Mouse (Mus musculus) neural tube, embryonic 15.5 days (tissue): Measurements from ENCODE around the gene Ddx41. TPM values are rescaled to one million over a fixed set of nuclear protein-coding genes. Genes with fewer than 3 reads are reported as not detected.

ENCODE experiments used
- ATAC-seq: fragments of 200-750 bp; cut with Nextera tagmentation; 2 replicates; pipeline ENCODE4 v1.8.0; 2017; ENCODE audit warnings: mild to moderate bottlenecking, moderate TSS enrichment, moderate library complexity; ENCODE audit not compliant: low FRiP score
- H3K27ac ChIP-seq: fragments of 300-500 bp; sonication (generic); replicated peaks from 2 replicates; pipeline ENCODE4 v1.5.1; 2015; ENCODE audit warnings: mild to moderate bottlenecking, inconsistent platforms
- H3K27me3 ChIP-seq: fragments of 300-500 bp; sonication (generic); replicated peaks from 2 replicates; pipeline ENCODE4 v1.6.1; 2015; ENCODE audit warnings: inconsistent platforms
- H3K36me3 ChIP-seq: fragments of 300-500 bp; sonication (generic); 2 replicates; pipeline ENCODE4 v1.6.1; 2015; ENCODE audit warnings: inconsistent platforms
- H3K4me1 ChIP-seq: fragments of 300-500 bp; sonication (generic); 2 replicates; pipeline ENCODE4 v1.6.1; 2015; ENCODE audit warnings: inconsistent platforms
- H3K4me2 ChIP-seq: fragments of 300-500 bp; sonication (generic); 2 replicates; pipeline ENCODE4 v1.6.1; 2015; ENCODE audit warnings: inconsistent platforms, mild to moderate bottlenecking, moderate library complexity
- H3K4me3 ChIP-seq: fragments of 300-500 bp; sonication (generic); replicated peaks from 2 replicates; pipeline ENCODE4 v1.5.1; 2015; ENCODE audit warnings: mild to moderate bottlenecking, inconsistent platforms
- H3K9ac ChIP-seq: fragments of 300-500 bp; sonication (generic); replicated peaks from 2 replicates; pipeline ENCODE4 v1.6.1; 2015; ENCODE audit warnings: mild to moderate bottlenecking, inconsistent platforms
- H3K9me3 ChIP-seq: fragments of 300-500 bp; sonication (generic); replicated peaks from 2 replicates; pipeline ENCODE4 v1.6.1; 2016; ENCODE audit warnings: inconsistent platforms
- WGBS: fragments of 180-500 bp; shearing (Covaris S2); methylation state at CpG from one replicate; pipeline ENCODE4 v1.1.7; 2015; ENCODE audit warnings: mixed read lengths; 5-methylcytosine and 5-hydroxymethylcytosine counted together
- polyA plus RNA-seq: library from polyadenylated mRNA; unstranded; fragments of >200 nt; fragmentation: Nextera tagmentation; extraction: Ambion mirVana; gene quantifications from 2 replicates; pipeline ENCODE4 v1.2.1, GENCODE M21; 2015

The Ddx41 gene
- polyA plus RNA-seq, 1 experiment from 2014 or later, result 48.8 TPM

DNA sequence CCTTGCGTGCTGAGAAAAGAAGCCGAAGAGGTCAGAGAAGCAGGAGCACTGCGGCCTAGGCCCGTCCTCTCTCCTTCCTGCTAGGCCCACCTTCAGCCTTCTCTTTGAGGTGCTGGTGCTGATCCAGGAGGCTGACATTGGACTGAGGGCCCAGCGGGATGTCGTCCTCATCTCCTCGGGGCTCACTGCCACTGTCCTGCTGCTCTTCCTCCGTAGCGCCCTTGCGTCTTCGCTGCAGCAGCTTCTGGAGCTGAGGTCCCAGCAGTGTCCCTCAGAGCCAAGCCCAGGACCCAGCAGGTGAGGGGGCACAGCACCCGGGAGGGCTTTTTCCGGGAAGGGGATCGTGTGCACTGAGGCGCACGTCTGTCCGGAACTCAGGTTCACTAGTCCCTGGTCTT, 663 bp downstream of the Ddx41 start:
- WGBS, result 19% methylated on average over 17 of the region's 17 CpGs
- no peak; the same call in 1 of the 2 replicates for ATAC-seq
- H3K36me3 ChIP-seq, result peaks cover 68% of the 10 kb centered on the region

GRCm38 (mm10) chr13:55535191-55535590, 1.3 kb downstream of the Ddx41 start:
- H3K27ac ChIP-seq, result no peak overlapping the region

More for the DNA sequence above, 663 bp downstream of the Ddx41 start:
- Histone ChIP-seq H3K4me1 (peaks cover 23% of the 10 kb centered on the region), H3K9me3 (no peaks in the 10 kb centered on the region), H3K9ac (peak overlapping the region; percentile 82), H3K4me3 (peak overlapping the region; percentile 76), H3K27ac (peak overlapping the region; percentile 88), H3K4me2 (peak overlapping the region; percentile 96), H3K27me3 (no peaks in the 10 kb centered on the region)

DNA sequence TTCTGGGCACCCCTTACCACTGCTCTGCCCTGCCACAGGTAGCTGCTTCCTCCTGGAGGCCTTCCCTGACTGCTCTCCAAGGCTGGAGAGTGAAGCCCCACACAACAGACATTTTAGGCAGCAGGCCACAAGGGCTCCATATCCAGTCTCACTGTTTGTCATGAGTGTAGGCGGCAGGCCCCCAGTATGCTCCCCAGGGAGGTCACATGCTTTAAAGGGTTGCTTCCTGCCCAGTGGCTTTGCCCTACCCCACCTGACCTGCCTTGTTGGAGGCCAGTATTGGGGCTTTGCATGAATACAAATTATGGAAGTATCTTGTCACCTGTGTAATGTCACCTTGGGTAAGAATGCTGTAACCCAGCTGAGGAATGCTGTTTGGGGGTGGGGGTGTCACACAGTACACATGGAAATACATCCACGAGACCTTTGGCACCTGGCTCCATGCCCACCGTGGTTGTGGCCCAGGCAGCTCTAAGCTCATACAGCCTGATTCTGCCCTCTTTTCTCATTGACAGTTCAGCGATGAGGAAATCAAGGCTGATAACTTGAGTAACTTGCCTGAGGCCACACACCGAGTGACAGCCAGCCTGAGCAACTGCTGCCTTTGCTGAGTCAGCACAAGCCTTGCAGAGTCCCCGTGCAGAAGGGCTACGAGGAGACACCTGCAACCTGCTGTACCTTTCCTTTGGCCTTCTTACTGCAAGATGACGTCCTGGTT, 7.1 kb downstream of the Ddx41 start, which contains the start of gene Dok3:
TSS of gene Dok3 (minus strand) at position 99 of the 718 bp plus-strand sequence.
- Histone ChIP-seq H3K27me3 (no peaks in the 10 kb centered on the region), H3K9ac (no peak within 1 kb of the TSS), H3K4me1 (0 out of 2 replicates have a peak, but pooled peaks cover 5% of the 10 kb centered on the region), H3K36me3 (peaks cover 52% of the 10 kb centered on the region), H3K9me3 (no peaks in the 10 kb centered on the region), H3K27ac (no peak within 1 kb of the TSS), H3K4me2 (no peak within 1 kb of the TSS), H3K4me3 (no peak within 1 kb of the TSS)
- WGBS, result 79% methylated on average over 8 of the region's 8 CpGs
- no peak for ATAC-seq

More at GRCm38 (mm10) chr13:55535191-55535590, 1.3 kb downstream of the Ddx41 start:
- H3K9me3 ChIP-seq, result no peaks in the 10 kb centered on the region
- H3K36me3 ChIP-seq, result peaks cover 68% of the 10 kb centered on the region
- peak overlapping the region; percentile 76 for H3K4me3 ChIP-seq
- no peak for ATAC-seq
- peaks cover 23% of the 10 kb centered on the region for H3K4me1 ChIP-seq
- peak overlapping the region; percentile 96 for H3K4me2 ChIP-seq
- H3K9ac ChIP-seq, result peak overlapping the region; percentile 82; the same call in 1 of the 2 replicates
- H3K27me3 ChIP-seq, result no peaks in the 10 kb centered on the region
- WGBS, result 97% methylated on average over 15 of the region's 15 CpGs

- 86% methylated on average over 18 of the region's 18 CpGs for WGBS
Measured at GRCm38 (mm10) chr13:55527834-55528772, 8.4 kb downstream of the Ddx41 start.

DNA sequence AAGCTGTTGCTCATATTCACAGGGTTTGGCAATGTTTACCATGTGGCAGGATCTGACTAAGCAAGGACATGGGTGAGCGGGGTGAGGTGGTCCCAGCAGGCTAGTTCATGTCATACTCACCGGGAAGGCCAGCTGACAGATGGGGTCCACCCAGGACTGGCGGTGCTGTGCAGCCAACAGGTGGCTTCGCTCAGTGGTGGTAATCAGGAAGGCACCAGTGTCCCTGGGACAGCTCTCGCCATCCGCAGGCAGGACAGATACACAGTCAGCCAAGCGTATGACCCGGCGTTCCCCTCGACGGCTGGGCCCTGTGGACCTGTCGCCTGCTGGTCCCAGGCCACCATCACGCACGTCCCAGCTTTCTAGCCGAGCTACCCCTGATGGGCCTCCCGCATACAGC, 9.2 kb downstream of the Ddx41 start:
- Histone ChIP-seq H3K36me3 (peaks cover 31% of the 10 kb centered on the region), H3K9me3 (no peaks in the 10 kb centered on the region), H3K9ac (no peak overlapping the region), H3K27me3 (no peaks in the 10 kb centered on the region), H3K4me3 (no peak overlapping the region), H3K4me1 (no peaks in the 10 kb centered on the region), H3K4me2 (no peak overlapping the region), H3K27ac (no peak overlapping the region)
- WGBS, result 84% methylated on average over 16 of the region's 16 CpGs
- ATAC-seq, result no peak

More at GRCm38 (mm10) chr13:55527834-55528772, 8.4 kb downstream of the Ddx41 start:
- Histone ChIP-seq H3K27me3 (no peaks in the 10 kb centered on the region), H3K4me2 (no peak overlapping the region), H3K4me1 (no peaks in the 10 kb centered on the region), H3K4me3 (no peak overlapping the region), H3K9ac (no peak overlapping the region), H3K9me3 (no peaks in the 10 kb centered on the region), H3K36me3 (peaks cover 39% of the 10 kb centered on the region), H3K27ac (no peak overlapping the region)
- ATAC-seq, result no peak

GRCm38 (mm10) chr13:55525733-55526553, 10.5 kb downstream of the Ddx41 start:
- H3K4me3 ChIP-seq, result no peak overlapping the region
- WGBS, result 79% methylated on average over 16 of the region's 16 CpGs
- no peak for ATAC-seq

DNA sequence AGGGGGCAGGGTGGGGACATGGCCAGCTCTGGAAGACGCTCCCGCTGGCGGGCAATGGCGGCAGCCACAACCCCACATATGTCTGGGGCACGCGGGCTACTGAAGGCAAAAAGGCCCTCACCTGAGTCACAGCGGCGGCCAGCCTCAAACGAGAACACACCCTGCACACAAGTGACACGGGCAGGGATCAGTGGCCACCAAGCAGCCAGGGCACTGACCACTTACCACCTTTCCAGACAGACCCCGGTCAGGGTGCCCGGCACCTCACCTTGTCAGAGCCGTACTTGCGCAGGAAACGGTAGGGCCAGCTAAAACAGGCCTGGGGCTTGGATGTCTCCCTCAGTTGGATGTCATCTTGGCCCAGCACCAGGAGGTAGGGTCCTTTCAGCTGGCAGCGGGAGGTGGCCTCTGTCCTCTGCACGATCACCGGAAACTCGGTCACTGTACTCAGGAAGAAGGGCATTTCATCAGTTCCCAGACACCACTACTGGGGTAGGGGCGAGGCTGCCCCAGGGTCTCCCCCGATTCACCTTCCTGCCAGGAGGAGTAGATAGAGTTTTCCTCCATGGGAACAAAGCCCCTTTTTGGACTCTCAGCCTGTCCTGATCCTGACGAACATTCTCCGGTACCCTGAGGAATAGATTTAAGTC, 12.4 kb downstream of the Ddx41 start:
- WGBS, result 92% methylated on average over 23 of the region's 23 CpGs
- no peak overlapping the region for H3K27ac ChIP-seq
- no peak overlapping the region for H3K9ac ChIP-seq
- no peak for ATAC-seq
- no peak overlapping the region for H3K4me2 ChIP-seq
- no peaks in the 10 kb centered on the region for H3K27me3 ChIP-seq
- no peaks in the 10 kb centered on the region for H3K9me3 ChIP-seq
- no peak overlapping the region for H3K4me3 ChIP-seq
- H3K36me3 ChIP-seq, result peaks cover 1% of the 10 kb centered on the region; the same call in 1 of the 2 replicates
- no peaks in the 10 kb centered on the region for H3K4me1 ChIP-seq

More at GRCm38 (mm10) chr13:55525733-55526553, 10.5 kb downstream of the Ddx41 start:
- peaks cover 19% of the 10 kb centered on the region for H3K36me3 ChIP-seq
- no peaks in the 10 kb centered on the region for H3K9me3 ChIP-seq
- no peak overlapping the region for H3K27ac ChIP-seq
- H3K9ac ChIP-seq, result no peak overlapping the region
- H3K27me3 ChIP-seq, result no peaks in the 10 kb centered on the region
- H3K4me2 ChIP-seq, result no peak overlapping the region
- H3K4me1 ChIP-seq, result no peaks in the 10 kb centered on the region

- no peak for ATAC-seq
- Histone ChIP-seq H3K4me3 (no peak overlapping the region), H3K4me2 (no peak overlapping the region), H3K27ac (no peak overlapping the region), H3K9me3 (no peaks in the 10 kb centered on the region), H3K4me1 (no peaks in the 10 kb centered on the region), H3K9ac (no peak overlapping the region), H3K36me3 (no peaks in the 10 kb centered on the region), H3K27me3 (no peaks in the 10 kb centered on the region)
- 79% methylated on average over 17 of the region's 17 CpGs for WGBS
Measured at GRCm38 (mm10) chr13:55523278-55523677, 13.2 kb downstream of the Ddx41 start.

DNA sequence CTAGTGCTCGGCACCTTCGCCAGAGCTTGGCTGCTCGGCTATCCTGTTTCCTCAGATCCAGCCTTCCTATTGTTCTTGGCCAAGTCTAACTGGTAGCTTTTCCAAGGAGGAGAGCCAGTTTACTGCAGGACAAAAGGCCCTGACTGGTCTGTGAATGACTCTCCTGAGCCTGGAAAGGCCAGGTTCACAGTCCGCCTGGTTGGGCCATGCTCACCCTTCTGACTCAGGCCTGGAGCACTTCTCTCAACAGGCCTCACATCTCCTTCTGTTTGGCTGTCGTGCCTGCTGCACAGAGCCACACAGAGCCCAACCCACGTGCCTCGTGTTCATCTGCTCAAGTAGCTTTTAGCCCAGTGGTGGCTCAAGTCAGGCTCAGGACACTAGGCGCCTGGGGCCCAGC, 13.7 kb downstream of the Ddx41 start:
- Histone ChIP-seq H3K9ac (no peak overlapping the region), H3K4me1 (no peaks in the 10 kb centered on the region), H3K27ac (no peak overlapping the region), H3K9me3 (no peaks in the 10 kb centered on the region), H3K4me3 (no peak overlapping the region), H3K36me3 (no peaks in the 10 kb centered on the region), H3K27me3 (no peaks in the 10 kb centered on the region), H3K4me2 (no peak overlapping the region)
- WGBS, result 57% methylated on average over 8 of the region's 8 CpGs
- no peak for ATAC-seq

DNA sequence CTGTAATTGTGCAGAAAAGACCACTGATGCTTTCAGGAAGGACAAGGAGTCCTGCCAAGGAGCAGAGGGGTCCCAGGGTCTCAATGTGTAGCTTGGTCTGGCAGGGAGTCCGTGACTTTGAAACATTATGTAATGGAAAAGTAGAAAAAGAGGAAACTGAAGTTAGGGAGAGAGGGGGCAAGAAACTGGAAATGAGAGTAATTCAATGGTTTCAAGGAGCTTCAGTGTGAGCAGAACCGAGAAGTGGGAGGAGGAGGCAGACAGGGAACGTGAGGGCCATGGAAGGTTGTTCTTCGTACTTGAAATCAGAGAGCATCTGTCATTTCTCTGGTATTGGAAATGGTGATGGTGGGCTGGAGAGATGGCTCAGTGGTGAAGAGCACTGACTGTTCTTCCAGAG, 16.9 kb downstream of the Ddx41 start:
- no peaks in the 10 kb centered on the region for H3K4me1 ChIP-seq
- no peaks in the 10 kb centered on the region for H3K36me3 ChIP-seq
- no peak overlapping the region for H3K27ac ChIP-seq
- H3K9me3 ChIP-seq, result no peaks in the 10 kb centered on the region
- no peak for ATAC-seq
- no peak overlapping the region for H3K4me3 ChIP-seq
- WGBS, result 84% methylated on average over 4 of the region's 4 CpGs
- H3K9ac ChIP-seq, result no peak overlapping the region
- no peak overlapping the region for H3K4me2 ChIP-seq
- H3K27me3 ChIP-seq, result 0 out of 2 replicates have a peak, but pooled peaks cover 3% of the 10 kb centered on the region
